Mouse (Mus musculus) midbrain, embryonic 12.5 days (tissue): ENCODE measurements around the gene Ralgps1. TPM values are rescaled to one million over a fixed set of nuclear protein-coding genes. Genes with fewer than 3 reads are reported as not detected.
A peak's percentile ranks its signal among the peaks of the same experiment; 100 is the strongest.

Source experiments
- ATAC-seq: fragments of 200-750 bp; cut with Nextera tagmentation; 2 replicates; pipeline ENCODE4 v1.8.0; 2017; ENCODE audit warnings: low read depth, moderate TSS enrichment, moderate library complexity; ENCODE audit not compliant: low FRiP score
- H3K27ac ChIP-seq: fragments of 300-500 bp; sonication (generic); replicated peaks from 2 replicates; pipeline ENCODE4 v1.5.1; 2016; ENCODE audit warnings: mild to moderate bottlenecking
- H3K27me3 ChIP-seq: fragments of 300-500 bp; sonication (generic); 2 replicates; pipeline ENCODE4 v1.6.1; 2016; ENCODE audit warnings: mild to moderate bottlenecking
- H3K36me3 ChIP-seq: fragments of 300-500 bp; sonication (generic); 2 replicates; pipeline ENCODE4 v1.6.1; 2016
- H3K4me1 ChIP-seq: fragments of 300-500 bp; sonication (generic); 2 replicates; pipeline ENCODE4 v1.6.1; 2016
- H3K4me2 ChIP-seq: fragments of 300-500 bp; sonication (generic); replicated peaks from 2 replicates; pipeline ENCODE4 v1.6.1; 2016; ENCODE audit warnings: mild to moderate bottlenecking, moderate library complexity
- H3K4me3 ChIP-seq: fragments of 300-500 bp; sonication (generic); 2 replicates; pipeline ENCODE4 v1.5.1; 2016; ENCODE audit warnings: mild to moderate bottlenecking
- H3K9ac ChIP-seq: fragments of 300-500 bp; sonication (generic); replicated peaks from 2 replicates; pipeline ENCODE4 v1.6.1; 2016; ENCODE audit warnings: mild to moderate bottlenecking, moderate library complexity
- H3K9me3 ChIP-seq: fragments of 300-500 bp; sonication (generic); 2 replicates; pipeline ENCODE4 v1.6.1; 2016; ENCODE audit warnings: mild to moderate bottlenecking
- WGBS: fragments of 180-500 bp; shearing (Covaris S2); methylation state at CpG from one replicate; pipeline ENCODE4 v1.1.7; 2016; 5-methylcytosine and 5-hydroxymethylcytosine counted together
- polyA plus RNA-seq: library from polyadenylated mRNA; unstranded; fragments of >200 nt; fragmentation: Nextera tagmentation; extraction: Ambion mirVana; gene quantifications from 2 replicates; pipeline ENCODE4 v1.2.1, GENCODE M21; 2016

Ralgps1 gene
- polyA plus RNA-seq, 1 experiment from 2014 or later, result 26.6 TPM

- ATAC-seq, result no peak
- Histone ChIP-seq H3K4me1 (no peaks in the 10 kb centered on the region), H3K36me3 (no peaks in the 10 kb centered on the region), H3K4me3 (no peak overlapping the region), H3K27ac (no peak overlapping the region), H3K4me2 (no peak overlapping the region), H3K9ac (no peak overlapping the region), H3K9me3 (0 out of 2 replicates have a peak, but pooled peaks cover 3% of the 10 kb centered on the region), H3K27me3 (no peaks in the 10 kb centered on the region)
- 77% methylated on average over 11 of the region's 11 CpGs for WGBS
Measured at GRCm38 (mm10) chr2:33393951-33394635, 22.8 kb upstream of the Ralgps1 start.

- ATAC-seq, result no peak
- Histone ChIP-seq H3K9me3 (0 out of 2 replicates have a peak, but pooled peaks cover 3% of the 10 kb centered on the region), H3K9ac (no peak overlapping the region), H3K4me2 (no peak overlapping the region), H3K4me3 (no peak overlapping the region), H3K27ac (no peak overlapping the region), H3K36me3 (no peaks in the 10 kb centered on the region), H3K4me1 (no peaks in the 10 kb centered on the region), H3K27me3 (no peaks in the 10 kb centered on the region)
Measured at GRCm38 (mm10) chr2:33393021-33393420, 21.7 kb upstream of the Ralgps1 start.

GRCm38 (mm10) chr2:33371648-33372408 is 542 bp upstream of the Ralgps1 start:
- H3K36me3 ChIP-seq, result peaks cover 13% of the 10 kb centered on the region; the same call in 1 of the 2 replicates
- peaks cover 16% of the 10 kb centered on the region for H3K27me3 ChIP-seq
- peak overlapping the region; percentile 72 for H3K4me3 ChIP-seq
- peak overlapping the region; percentile 42; the same call in 1 of the 2 replicates for H3K27ac ChIP-seq
- no peak overlapping the region for H3K9ac ChIP-seq
- H3K9me3 ChIP-seq, result peaks cover 2% of the 10 kb centered on the region; the same call in 1 of the 2 replicates
- no peak for ATAC-seq
- WGBS, result 33% methylated on average over 18 of the region's 18 CpGs
- H3K4me2 ChIP-seq, result peak overlapping the region; percentile 80
- H3K4me1 ChIP-seq, result peaks cover 11% of the 10 kb centered on the region

GRCm38 (mm10) chr2:33370276-33370776 is 960 bp downstream of the Ralgps1 start:
- H3K4me2 ChIP-seq, result peak overlapping the region; percentile 80
- peak overlapping the region; percentile 77 for H3K9ac ChIP-seq
- H3K36me3 ChIP-seq, result peaks cover 20% of the 10 kb centered on the region; the same call in 1 of the 2 replicates
- H3K27me3 ChIP-seq, result peaks cover 16% of the 10 kb centered on the region
- no peaks in the 10 kb centered on the region for H3K9me3 ChIP-seq
- ATAC-seq, result no peak
- H3K4me3 ChIP-seq, result peak overlapping the region; percentile 72
- H3K27ac ChIP-seq, result peak overlapping the region; percentile 99
- H3K4me1 ChIP-seq, result peaks cover 25% of the 10 kb centered on the region
- WGBS, result 11% methylated on average over 15 of the region's 15 CpGs

GRCm38 (mm10) chr2:33369453-33369852 is 1.8 kb downstream of the Ralgps1 start:
- H3K4me3 ChIP-seq, result no peak overlapping the region
- no peak overlapping the region for H3K9ac ChIP-seq
- peaks cover 16% of the 10 kb centered on the region for H3K27me3 ChIP-seq
- H3K4me1 ChIP-seq, result peaks cover 29% of the 10 kb centered on the region
- ATAC-seq, result no peak
- WGBS, result 77% methylated on average over 3 of the region's 3 CpGs
- H3K36me3 ChIP-seq, result peaks cover 20% of the 10 kb centered on the region; the same call in 1 of the 2 replicates
- no peak overlapping the region for H3K4me2 ChIP-seq
- no peaks in the 10 kb centered on the region for H3K9me3 ChIP-seq
- no peak overlapping the region for H3K27ac ChIP-seq

GRCm38 (mm10) chr2:33368486-33368885 is 2.8 kb downstream of the Ralgps1 start:
- peaks cover 20% of the 10 kb centered on the region; the same call in 1 of the 2 replicates for H3K36me3 ChIP-seq
- H3K4me2 ChIP-seq, result no peak overlapping the region
- no peaks in the 10 kb centered on the region for H3K9me3 ChIP-seq
- H3K4me1 ChIP-seq, result peaks cover 29% of the 10 kb centered on the region
- H3K9ac ChIP-seq, result no peak overlapping the region
- no peak for ATAC-seq
- no peak overlapping the region for H3K4me3 ChIP-seq
- H3K27ac ChIP-seq, result no peak overlapping the region
- 90% methylated on average over 1 of the region's 1 CpGs for WGBS
- H3K27me3 ChIP-seq, result peaks cover 22% of the 10 kb centered on the region

- ATAC-seq, result no peak
- H3K4me1 ChIP-seq, result peaks cover 29% of the 10 kb centered on the region
- peaks cover 20% of the 10 kb centered on the region; the same call in 1 of the 2 replicates for H3K36me3 ChIP-seq
- no peak overlapping the region for H3K4me3 ChIP-seq
- 67% methylated on average over 9 of the region's 9 CpGs for WGBS
- H3K27ac ChIP-seq, result peak overlapping the region; percentile 44
- 0 out of 2 replicates have a peak overlapping the region, but pooled peaks have one; percentile 11 for H3K9ac ChIP-seq
- H3K4me2 ChIP-seq, result no peak overlapping the region
- peaks cover 30% of the 10 kb centered on the region for H3K27me3 ChIP-seq
- H3K9me3 ChIP-seq, result no peaks in the 10 kb centered on the region
Measured at GRCm38 (mm10) chr2:33365703-33366471, 5.4 kb downstream of the Ralgps1 start.

GRCm38 (mm10) chr2:33364656-33365055 is 6.6 kb downstream of the Ralgps1 start:
- no peak overlapping the region for H3K4me2 ChIP-seq
- 96% methylated on average over 4 of the region's 4 CpGs for WGBS
- peaks cover 30% of the 10 kb centered on the region for H3K27me3 ChIP-seq
- no peak overlapping the region for H3K27ac ChIP-seq
- no peak overlapping the region for H3K9ac ChIP-seq
- no peak overlapping the region for H3K4me3 ChIP-seq
- peaks cover 20% of the 10 kb centered on the region; the same call in 1 of the 2 replicates for H3K36me3 ChIP-seq
- peaks cover 21% of the 10 kb centered on the region for H3K4me1 ChIP-seq
- ATAC-seq, result no peak
- H3K9me3 ChIP-seq, result no peaks in the 10 kb centered on the region

- no peak for ATAC-seq
- Histone ChIP-seq H3K27me3 (peaks cover 30% of the 10 kb centered on the region), H3K9ac (no peak overlapping the region), H3K9me3 (no peaks in the 10 kb centered on the region), H3K4me2 (no peak overlapping the region), H3K4me1 (peaks cover 21% of the 10 kb centered on the region), H3K4me3 (no peak overlapping the region), H3K36me3 (peaks cover 20% of the 10 kb centered on the region; the same call in 1 of the 2 replicates), H3K27ac (no peak overlapping the region)
- WGBS, result 93% methylated on average over 4 of the region's 4 CpGs
Measured at GRCm38 (mm10) chr2:33363890-33364289, 7.4 kb downstream of the Ralgps1 start.

- 75% methylated on average over 9 of the region's 9 CpGs for WGBS
- Histone ChIP-seq H3K4me2 (no peak overlapping the region), H3K9me3 (no peaks in the 10 kb centered on the region), H3K4me3 (no peak overlapping the region), H3K9ac (no peak overlapping the region), H3K4me1 (peaks cover 12% of the 10 kb centered on the region), H3K27me3 (peaks cover 15% of the 10 kb centered on the region; the same call in 1 of the 2 replicates), H3K27ac (no peak overlapping the region), H3K36me3 (peaks cover 1% of the 10 kb centered on the region; the same call in 1 of the 2 replicates)
- ATAC-seq, result no peak
Measured at GRCm38 (mm10) chr2:33361139-33361716, 10.1 kb downstream of the Ralgps1 start.

GRCm38 (mm10) chr2:33360564-33360963 is 10.7 kb downstream of the Ralgps1 start:
- Histone ChIP-seq H3K27me3 (peaks cover 15% of the 10 kb centered on the region; the same call in 1 of the 2 replicates), H3K9ac (no peak overlapping the region), H3K9me3 (no peaks in the 10 kb centered on the region), H3K36me3 (no peaks in the 10 kb centered on the region), H3K27ac (no peak overlapping the region), H3K4me2 (no peak overlapping the region), H3K4me3 (no peak overlapping the region), H3K4me1 (peaks cover 5% of the 10 kb centered on the region; the same call in 1 of the 2 replicates)
- WGBS, result 85% methylated on average over 3 of the region's 3 CpGs
- no peak for ATAC-seq
